Mouse (Mus musculus): ENCODE results near the gene Gm8068. TPM values are rescaled to one million over a fixed set of nuclear protein-coding genes. Genes with fewer than 3 reads are reported as not detected.
"Not testable (repeated sequence)": the region's sequence is repeated elsewhere in the genome, so short reads cannot be mapped to it uniquely, and the experiment has no call there.

The Gm8068 gene
- total RNA-seq (2014; rRNA removed), result not detected in 2 replicates
- not detected in 2 replicates for polyA plus RNA-seq (2015; fragmentation: Nextera tagmentation; extraction: Ambion mirVana)

- ATAC-seq; H3K27me3 ChIP-seq (ENCODE audit: insufficient read depth, low read length); H3K4me2 ChIP-seq (ENCODE audit: low read depth, low read length); H3K36me3 ChIP-seq (ENCODE audit: insufficient read depth, low read length); H3K4me3 ChIP-seq (ENCODE audit: low read length); DNase-seq (ENCODE audit: low spot score); H3K9me3 ChIP-seq (ENCODE audit: low read length); H3K9ac ChIP-seq (replicated peaks; ENCODE audit: low read length); H3K27ac ChIP-seq; H3K4me1 ChIP-seq (ENCODE audit: insufficient read depth, low read length): not testable (repeated sequence)
- no CpG with 5 or more reads among the region's 3 CpGs for WGBS
These were observed at the start of gene Gm8068 for GRCm38 (mm10) chr14:41701785-41702184. Gene Gm8068 (minus strand): TSS chr14:41701885.

GRCm38 (mm10) chr14:41750514-41750913 is 48.8 kb upstream of the Gm8068 start, which contains the start of gene Gm7929:
Gene Gm7929 (minus strand): TSS chr14:41750614.
- H3K27ac ChIP-seq; H3K9me3 ChIP-seq (ENCODE audit: low read length); H3K4me1 ChIP-seq (ENCODE audit: insufficient read depth, low read length); H3K9ac ChIP-seq (replicated peaks; ENCODE audit: low read length); H3K4me3 ChIP-seq (ENCODE audit: low read length); ATAC-seq; DNase-seq (ENCODE audit: low spot score); H3K36me3 ChIP-seq (ENCODE audit: insufficient read depth, low read length); H3K4me2 ChIP-seq (ENCODE audit: low read depth, low read length); H3K27me3 ChIP-seq (ENCODE audit: insufficient read depth, low read length): not testable (repeated sequence)
- WGBS, result no CpG with 5 or more reads among the region's 1 CpGs

- 83% methylated on average over 14 of the region's 17 CpGs for WGBS
- ATAC-seq; H3K9ac ChIP-seq (replicated peaks; ENCODE audit: low read length); H3K4me2 ChIP-seq (ENCODE audit: low read depth, low read length); H3K27ac ChIP-seq; H3K4me1 ChIP-seq (ENCODE audit: insufficient read depth, low read length); H3K9me3 ChIP-seq (ENCODE audit: low read length); DNase-seq (ENCODE audit: low spot score); H3K27me3 ChIP-seq (ENCODE audit: insufficient read depth, low read length); H3K4me3 ChIP-seq (ENCODE audit: low read length); H3K36me3 ChIP-seq (ENCODE audit: insufficient read depth, low read length): not testable (repeated sequence)
These were observed 21.8 kb upstream of the Gm8068 start for GRCm38 (mm10) chr14:41723437-41723836.

GRCm38 (mm10) chr14:41717180-41717579 is 15.5 kb upstream of the Gm8068 start:
- not testable (repeated sequence) for H3K4me1 ChIP-seq (ENCODE audit: insufficient read depth, low read length); H3K36me3 ChIP-seq (ENCODE audit: insufficient read depth, low read length); H3K4me3 ChIP-seq (ENCODE audit: low read length); DNase-seq (ENCODE audit: low spot score); H3K27me3 ChIP-seq (ENCODE audit: insufficient read depth, low read length); ATAC-seq; H3K9me3 ChIP-seq (ENCODE audit: low read length); H3K27ac ChIP-seq; H3K4me2 ChIP-seq (ENCODE audit: low read depth, low read length); H3K9ac ChIP-seq (replicated peaks; ENCODE audit: low read length)
- WGBS, result 83% methylated on average over 1 of the region's 1 CpGs

- H3K27ac ChIP-seq; H3K9ac ChIP-seq (replicated peaks; ENCODE audit: low read length); ATAC-seq; H3K9me3 ChIP-seq (ENCODE audit: low read length); H3K4me3 ChIP-seq (ENCODE audit: low read length); H3K36me3 ChIP-seq (ENCODE audit: insufficient read depth, low read length); DNase-seq (ENCODE audit: low spot score); H3K4me2 ChIP-seq (ENCODE audit: low read depth, low read length); H3K4me1 ChIP-seq (ENCODE audit: insufficient read depth, low read length); H3K27me3 ChIP-seq (ENCODE audit: insufficient read depth, low read length): not testable (repeated sequence)
- WGBS, result 82% methylated on average over 2 of the region's 2 CpGs
These were observed 53.5 kb downstream of the Gm8068 start for GRCm38 (mm10) chr14:41648176-41648575.

Other genes starting within 250 kb of the Gm8068 start
- not detected in 2 replicates for gene Gm7954, start 248.4 kb downstream of the Gm8068 start, total RNA-seq (2014; rRNA removed)
- not detected in 2 replicates for gene Gm7954, start 248.4 kb downstream of the Gm8068 start, polyA plus RNA-seq (2015; fragmentation: Nextera tagmentation; extraction: Ambion mirVana)
- gene Gm3486, start 212.4 kb downstream of the Gm8068 start, total RNA-seq (2014; rRNA removed), result not detected in 2 replicates
- not detected in 2 replicates for gene Gm3486, start 212.4 kb downstream of the Gm8068 start, polyA plus RNA-seq (2015; fragmentation: Nextera tagmentation; extraction: Ambion mirVana)
- not detected in 2 replicates for gene Gm7970, start 146.3 kb downstream of the Gm8068 start, total RNA-seq (2014; rRNA removed)
- not detected in 2 replicates for gene Gm7970, start 146.3 kb downstream of the Gm8068 start, polyA plus RNA-seq (2015; fragmentation: Nextera tagmentation; extraction: Ambion mirVana)
- not detected in 2 replicates for gene 1700049E17Rik2, start 128.7 kb downstream of the Gm8068 start, total RNA-seq (2014; rRNA removed)
- gene 1700049E17Rik2, start 128.7 kb downstream of the Gm8068 start, polyA plus RNA-seq (2015; fragmentation: Nextera tagmentation; extraction: Ambion mirVana), result not detected in 2 replicates
- not detected in 2 replicates for gene Gm3072, start 77.3 kb downstream of the Gm8068 start, total RNA-seq (2014; rRNA removed)
- not detected in 2 replicates for gene Gm3072, start 77.3 kb downstream of the Gm8068 start, polyA plus RNA-seq (2015; fragmentation: Nextera tagmentation; extraction: Ambion mirVana)
- gene Gm3676, start 55.4 kb downstream of the Gm8068 start, total RNA-seq (2014; rRNA removed), result not detected in 2 replicates
- not detected in 2 replicates for gene Gm3676, start 55.4 kb downstream of the Gm8068 start, polyA plus RNA-seq (2015; fragmentation: Nextera tagmentation; extraction: Ambion mirVana)
- gene Gm7929, start 48.7 kb upstream of the Gm8068 start, total RNA-seq (2014; rRNA removed), result not detected in 2 replicates
- gene Gm7929, start 48.7 kb upstream of the Gm8068 start, polyA plus RNA-seq (2015; fragmentation: Nextera tagmentation; extraction: Ambion mirVana), result not detected in 2 replicates
- not detected in 2 replicates for gene Gm47189, start 70.6 kb upstream of the Gm8068 start, total RNA-seq (2014; rRNA removed)
- gene Gm47189, start 70.6 kb upstream of the Gm8068 start, polyA plus RNA-seq (2015; fragmentation: Nextera tagmentation; extraction: Ambion mirVana), result not detected in 2 replicates
- gene Gm7980, start 205.4 kb upstream of the Gm8068 start, total RNA-seq (2014; rRNA removed), result not detected in 2 replicates
- not detected in 2 replicates for gene Gm7980, start 205.4 kb upstream of the Gm8068 start, polyA plus RNA-seq (2015; fragmentation: Nextera tagmentation; extraction: Ambion mirVana)
- gene 1700049E17Rik1, start 223.1 kb upstream of the Gm8068 start, total RNA-seq (2014; rRNA removed), result not detected in 2 replicates
- not detected in 2 replicates for gene 1700049E17Rik1, start 223.1 kb upstream of the Gm8068 start, polyA plus RNA-seq (2015; fragmentation: Nextera tagmentation; extraction: Ambion mirVana)
- not detected in 2 replicates for gene 1700024B05Rik, start 242.1 kb upstream of the Gm8068 start, total RNA-seq (2014; rRNA removed)
- gene 1700024B05Rik, start 242.1 kb upstream of the Gm8068 start, polyA plus RNA-seq (2015; fragmentation: Nextera tagmentation; extraction: Ambion mirVana), result not detected in 2 replicates

All from hindbrain, postnatal 0 days (tissue).